Mouse (Mus musculus) small intestine, adult 2 months (tissue): Measurements from ENCODE around the gene Nrg3.

Source experiments
- CTCF ChIP-seq: fragments of 200-500 bp; IDR thresholded peaks from 2 replicates; pipeline ENCODE4 v1.5.1; 2012; ENCODE audit warnings: low read depth, mild to moderate bottlenecking, control low read depth, inconsistent platforms, low read length, moderate library complexity, mixed read lengths; ENCODE audit not compliant: insufficient replicate concordance, insufficient read length; ENCODE audit errors: extremely low read depth
- POLR2A ChIP-seq: fragments of 200-500 bp; IDR thresholded peaks from 2 replicates; pipeline ENCODE4 v1.6.1; 2012; ENCODE audit warnings: low read depth, mild to moderate bottlenecking, control low read depth, inconsistent platforms, low read length, moderate library complexity

DNA sequence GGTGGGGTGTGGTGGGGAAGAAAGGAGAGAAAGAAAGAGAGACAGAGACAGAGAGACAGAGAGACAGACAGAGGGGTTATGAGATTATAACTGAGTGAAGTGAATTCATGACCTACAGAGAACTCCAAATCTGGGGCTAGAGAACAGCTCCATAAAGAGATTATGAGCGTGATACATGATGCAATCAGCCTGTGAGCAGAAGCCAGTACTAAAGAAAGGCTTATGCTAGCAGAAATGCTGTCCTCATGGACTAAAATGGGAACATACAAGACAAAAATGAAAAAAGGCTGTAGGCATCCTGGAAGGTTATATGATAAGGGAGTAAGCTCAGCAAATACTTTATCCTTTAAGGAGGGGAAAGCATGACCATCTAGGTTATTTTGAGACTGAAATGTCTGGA lies 99.7 kb downstream of the Nrg3 start:
- no peak for TF ChIP-seq POLR2A
- no peak for TF ChIP-seq CTCF
